Mouse (Mus musculus) kidney, embryonic 15.5 days (tissue): ENCODE results near the gene Ttc3. TPM values are rescaled to one million over a fixed set of nuclear protein-coding genes. Genes with fewer than 3 reads are reported as not detected.
"Not testable (repeated sequence)": the region's sequence is repeated elsewhere in the genome, so short reads cannot be mapped to it uniquely, and the experiment has no call there.

Experiments used
- ATAC-seq: fragments of 200-750 bp; cut with Nextera tagmentation; replicated peaks from 2 replicates; pipeline ENCODE4 v1.8.0; 2017; ENCODE audit warnings: moderate TSS enrichment; ENCODE audit not compliant: low FRiP score
- H3K27ac ChIP-seq: fragments of 300-500 bp; sonication (generic); 2 replicates; pipeline ENCODE4 v1.5.1; 2015; ENCODE audit warnings: mild to moderate bottlenecking, inconsistent platforms
- H3K27me3 ChIP-seq: fragments of 300-500 bp; sonication (generic); 2 replicates; pipeline ENCODE4 v1.6.1; 2015; ENCODE audit warnings: inconsistent platforms
- H3K36me3 ChIP-seq: fragments of 300-500 bp; sonication (generic); 2 replicates; pipeline ENCODE4 v1.6.1; 2015; ENCODE audit warnings: inconsistent platforms
- H3K4me1 ChIP-seq: fragments of 300-500 bp; sonication (generic); 2 replicates; pipeline ENCODE4 v1.6.1; 2015; ENCODE audit warnings: inconsistent platforms
- H3K4me2 ChIP-seq: fragments of 300-500 bp; sonication (generic); 2 replicates; pipeline ENCODE4 v1.6.1; 2015; ENCODE audit warnings: moderate library complexity, mild to moderate bottlenecking, inconsistent platforms
- H3K4me3 ChIP-seq: fragments of 300-500 bp; sonication (generic); replicated peaks from 2 replicates; pipeline ENCODE4 v1.5.1; 2015; ENCODE audit warnings: mild to moderate bottlenecking, inconsistent platforms
- H3K9ac ChIP-seq: fragments of 300-500 bp; sonication (generic); 2 replicates; pipeline ENCODE4 v1.6.1; 2015; ENCODE audit warnings: mild to moderate bottlenecking, inconsistent platforms
- H3K9me3 ChIP-seq: fragments of 300-500 bp; sonication (generic); replicated peaks from 2 replicates; pipeline ENCODE4 v1.6.1; 2016; ENCODE audit warnings: inconsistent platforms
- WGBS: fragments of 180-500 bp; shearing (Covaris S2); methylation state at CpG from one replicate; pipeline ENCODE4 v1.1.7; 2015; ENCODE audit warnings: mixed read lengths; 5-methylcytosine and 5-hydroxymethylcytosine counted together
- polyA plus RNA-seq: library from polyadenylated mRNA; unstranded; fragments of >200 nt; fragmentation: Nextera tagmentation; extraction: Ambion mirVana; gene quantifications from 2 replicates; pipeline ENCODE4 v1.2.1, GENCODE M21; 2015

The Ttc3 gene
- polyA plus RNA-seq, result 228 and 230 TPM in 2 replicates

- Histone ChIP-seq H3K9me3 (no peaks in the 10 kb centered on the region), H3K36me3 (peaks cover 4% of the 10 kb centered on the region; the same call in 1 of the 2 replicates), H3K27me3 (no peaks in the 10 kb centered on the region), H3K27ac (peak within 1 kb of the TSS; percentile 98), H3K4me1 (peaks cover 31% of the 10 kb centered on the region), H3K4me2 (peak within 1 kb of the TSS; percentile 66), H3K4me3 (peak within 1 kb of the TSS; percentile 97), H3K9ac (peak within 1 kb of the TSS; percentile 91)
- peak; percentile 88 for ATAC-seq
- under 1% methylated on average over 78 of the region's 79 CpGs for WGBS
Measured at GRCm38 (mm10) chr16:94370173-94370914, at the start of gene Ttc3. Gene Ttc3 (plus strand): TSS chr16:94370618.

GRCm38 (mm10) chr16:94323681-94324080 is 46.7 kb upstream of the Ttc3 start:
- 72% methylated on average over 5 of the region's 5 CpGs for WGBS
- H3K27ac ChIP-seq, result peak overlapping the region; percentile 62; the same call in 1 of the 2 replicates
- H3K9ac ChIP-seq, result no peak overlapping the region
- peaks cover 12% of the 10 kb centered on the region for H3K4me1 ChIP-seq
- no peak overlapping the region for H3K4me3 ChIP-seq
- no peak overlapping the region for H3K4me2 ChIP-seq
- ATAC-seq, result no peak
- no peaks in the 10 kb centered on the region for H3K9me3 ChIP-seq
- H3K27me3 ChIP-seq, result peaks cover 27% of the 10 kb centered on the region
- H3K36me3 ChIP-seq, result no peaks in the 10 kb centered on the region

GRCm38 (mm10) chr16:94326008-94326407 is 44.4 kb upstream of the Ttc3 start:
- no peak overlapping the region for H3K4me3 ChIP-seq
- no peak for ATAC-seq
- H3K27ac ChIP-seq, result no peak overlapping the region
- H3K4me2 ChIP-seq, result no peak overlapping the region
- peaks cover 32% of the 10 kb centered on the region for H3K4me1 ChIP-seq
- no peak overlapping the region for H3K9ac ChIP-seq
- 88% methylated on average over 3 of the region's 3 CpGs for WGBS
- H3K36me3 ChIP-seq, result no peaks in the 10 kb centered on the region
- H3K27me3 ChIP-seq, result peaks cover 36% of the 10 kb centered on the region
- H3K9me3 ChIP-seq, result no peaks in the 10 kb centered on the region

- H3K27me3 ChIP-seq, result peaks cover 36% of the 10 kb centered on the region
- peaks cover 33% of the 10 kb centered on the region for H3K4me1 ChIP-seq
- peak within 1 kb of the TSS; percentile 53 for H3K9ac ChIP-seq
- no peaks in the 10 kb centered on the region for H3K9me3 ChIP-seq
- peak within 1 kb of the TSS; percentile 38; the same call in 1 of the 2 replicates for H3K27ac ChIP-seq
- H3K4me2 ChIP-seq, result peak within 1 kb of the TSS; percentile 90
- peak within 1 kb of the TSS; percentile 56 for H3K4me3 ChIP-seq
- no peaks in the 10 kb centered on the region for H3K36me3 ChIP-seq
- WGBS, result under 1% methylated on average over 63 of the region's 63 CpGs
- ATAC-seq, result peak; percentile 60
Measured at GRCm38 (mm10) chr16:94327781-94328711, 42.4 kb upstream of the Ttc3 start, which contains the start of gene Ripply3. Gene Ripply3 (plus strand): TSS chr16:94328420.

GRCm38 (mm10) chr16:94328881-94329867 is 41.2 kb upstream of the Ttc3 start:
- H3K4me3 ChIP-seq, result peak overlapping the region; percentile 56
- peak overlapping the region; percentile 90 for H3K4me2 ChIP-seq
- no peak; the same call in 1 of the 2 replicates for ATAC-seq
- peaks cover 36% of the 10 kb centered on the region for H3K27me3 ChIP-seq
- peaks cover 33% of the 10 kb centered on the region for H3K4me1 ChIP-seq
- H3K9ac ChIP-seq, result peak overlapping the region; percentile 53; the same call in 1 of the 2 replicates
- H3K36me3 ChIP-seq, result no peaks in the 10 kb centered on the region
- H3K27ac ChIP-seq, result no peak overlapping the region
- no peaks in the 10 kb centered on the region for H3K9me3 ChIP-seq
- WGBS, result 8% methylated on average over 25 of the region's 25 CpGs

- 50% methylated on average over 5 of the region's 5 CpGs for WGBS
- no peak for ATAC-seq
Measured at GRCm38 (mm10) chr16:94330429-94330828, 40.0 kb upstream of the Ttc3 start.

GRCm38 (mm10) chr16:94331233-94331885 is 39.1 kb upstream of the Ttc3 start:
- Histone ChIP-seq H3K4me3 (no peak overlapping the region), H3K27ac (no peak overlapping the region), H3K27me3 (peaks cover 29% of the 10 kb centered on the region), H3K9ac (no peak overlapping the region), H3K4me2 (no peak overlapping the region), H3K36me3 (no peaks in the 10 kb centered on the region), H3K9me3 (no peaks in the 10 kb centered on the region), H3K4me1 (peaks cover 33% of the 10 kb centered on the region)
- WGBS, result 77% methylated on average over 9 of the region's 9 CpGs
- no peak for ATAC-seq

More at GRCm38 (mm10) chr16:94330429-94330828, 40.0 kb upstream of the Ttc3 start:
- 0 out of 2 replicates have a peak overlapping the region, but pooled peaks have one; percentile 9 for H3K27ac ChIP-seq
- no peak overlapping the region for H3K9ac ChIP-seq
- H3K4me1 ChIP-seq, result peaks cover 33% of the 10 kb centered on the region
- H3K9me3 ChIP-seq, result no peaks in the 10 kb centered on the region
- no peak overlapping the region for H3K4me3 ChIP-seq
- H3K4me2 ChIP-seq, result no peak overlapping the region
- H3K36me3 ChIP-seq, result no peaks in the 10 kb centered on the region
- peaks cover 33% of the 10 kb centered on the region for H3K27me3 ChIP-seq

- WGBS, result 67% methylated on average over 5 of the region's 5 CpGs
- Histone ChIP-seq H3K36me3 (no peaks in the 10 kb centered on the region), H3K27me3 (peaks cover 26% of the 10 kb centered on the region), H3K27ac (no peak overlapping the region), H3K9me3 (no peaks in the 10 kb centered on the region), H3K4me3 (no peak overlapping the region), H3K4me2 (no peak overlapping the region), H3K4me1 (peaks cover 33% of the 10 kb centered on the region), H3K9ac (no peak overlapping the region)
- ATAC-seq, result no peak
Measured at GRCm38 (mm10) chr16:94331886-94332252, 38.5 kb upstream of the Ttc3 start.

- 50% methylated on average over 5 of the region's 5 CpGs for WGBS
- H3K27ac ChIP-seq, result no peak overlapping the region
- no peak overlapping the region for H3K4me2 ChIP-seq
- no peaks in the 10 kb centered on the region for H3K9me3 ChIP-seq
- no peak for ATAC-seq
- no peaks in the 10 kb centered on the region for H3K27me3 ChIP-seq
- no peaks in the 10 kb centered on the region for H3K36me3 ChIP-seq
- no peak overlapping the region for H3K4me3 ChIP-seq
- H3K4me1 ChIP-seq, result peaks cover 4% of the 10 kb centered on the region
- no peak overlapping the region for H3K9ac ChIP-seq
Measured at GRCm38 (mm10) chr16:94335656-94336055, 34.8 kb upstream of the Ttc3 start.

- not testable (repeated sequence) for H3K27ac ChIP-seq, H3K4me3 ChIP-seq, H3K4me1 ChIP-seq, H3K4me2 ChIP-seq, H3K27me3 ChIP-seq, H3K9ac ChIP-seq, H3K36me3 ChIP-seq, ATAC-seq, H3K9me3 ChIP-seq
- WGBS, result 91% methylated on average over 21 of the region's 22 CpGs
Measured at GRCm38 (mm10) chr16:94339164-94340160, 31.0 kb upstream of the Ttc3 start.
